Mouse (Mus musculus): ENCODE measurements around the gene Espnl. TPM values are rescaled to one million over a fixed set of nuclear protein-coding genes. Genes with fewer than 3 reads are reported as not detected.

Gene Espnl
- total and polyA plus RNA-seq, 3 experiments, result 7.0 to 11.2 (median 9.8) TPM

- no peak overlapping the region for H3K4me3 ChIP-seq (replicated peaks in 1 of 3; ENCODE audit: low read depth in 2 of 3, low read length in 2 of 3, poor library complexity in 1 of 3)
- dilution Hi-C loops (cut with MboI; ENCODE audit: extremely low pct_ligation_motif_present, extremely low pct_unique_long_range_greater_than_20kb, low sequenced_read_pairs) (no loop called here), in situ Hi-C loops (cut with MboI; ENCODE audit: low pct_ligation_motif_present, low pct_unique_long_range_greater_than_20kb, low sequenced_read_pairs) (no loop called here)
- H3K9ac ChIP-seq (ENCODE audit: insufficient read depth, low read depth), result no peak overlapping the region
- no peak for DNase-seq (ENCODE audit: extremely low read depth)
- H3K27me3 ChIP-seq (replicated peaks), result no peaks in the 10 kb centered on the region
- no peaks in the 10 kb centered on the region for H3K9me3 ChIP-seq (replicated peaks; ENCODE audit: low read length)
- TF ChIP-seq BHLHE40 (IDR thresholded peaks at IDR 0.05; ENCODE audit: low read depth, low read length), result no peak
- no peak for TF ChIP-seq USF1 (IDR thresholded peaks at IDR 0.05; ENCODE audit: low read depth, low read length)
- TF ChIP-seq POLR2AphosphoS2 (IDR thresholded peaks at IDR 0.05; ENCODE audit: low read depth, low read length), result no peak
- TF ChIP-seq ZMIZ1 (IDR thresholded peaks at IDR 0.05; ENCODE audit: low read depth, low read length), result no peak
- TF ChIP-seq ETS1 (conservative IDR thresholded peaks at IDR 0.05; ENCODE audit: low read depth, low read length), result no peak
- TF ChIP-seq E2F4 (IDR thresholded peaks at IDR 0.05; ENCODE audit: insufficient replicate concordance, low read depth, low read length), result no peak
- TF ChIP-seq UBTF (IDR thresholded peaks at IDR 0.05; ENCODE audit: low read depth, low read length), result no peak
- no peak overlapping the region for H3K27ac ChIP-seq (ENCODE audit: insufficient read depth, low read depth)
- H3K36me3 ChIP-seq (replicated peaks in 1 of 2; ENCODE audit: control insufficient read depth in 1 of 2, insufficient read depth in 1 of 2, low read length in 1 of 2), result peaks cover 35 to 83% of the 10 kb centered on the region in 2 experiments
- no peak overlapping the region for H3K4me2 ChIP-seq (ENCODE audit: insufficient read depth, low read depth, poor library complexity, severe bottlenecking)
- H3K4me1 ChIP-seq (ENCODE audit: control insufficient read depth in 1 of 2, insufficient read depth in 2 of 2), result no peaks in the 10 kb centered on the region
- no peaks in the 10 kb centered on the region for H3K79me2 ChIP-seq (replicated peaks; ENCODE audit: control insufficient read depth, extremely low read depth, insufficient read depth, poor library complexity, severe bottlenecking)
Observed at GRCm38 (mm10) chr1:91276581-91276980, 45.3 kb upstream of the Espnl start.

GRCm38 (mm10) chr1:91277480-91277879 is 44.4 kb upstream of the Espnl start:
- dilution Hi-C loops (cut with MboI; ENCODE audit: extremely low pct_ligation_motif_present, extremely low pct_unique_long_range_greater_than_20kb, low sequenced_read_pairs) (no loop called here), in situ Hi-C loops (cut with MboI; ENCODE audit: low pct_ligation_motif_present, low pct_unique_long_range_greater_than_20kb, low sequenced_read_pairs) (no loop called here)
- Histone ChIP-seq H3K36me3 (replicated peaks in 1 of 2; ENCODE audit: control insufficient read depth in 1 of 2, insufficient read depth in 1 of 2, low read length in 1 of 2) (peaks cover 35 to 82% of the 10 kb centered on the region in 2 experiments), H3K4me1 (ENCODE audit: control insufficient read depth in 1 of 2, insufficient read depth in 2 of 2) (no peaks in the 10 kb centered on the region), H3K9ac (ENCODE audit: insufficient read depth, low read depth) (no peak overlapping the region), H3K79me2 (replicated peaks; ENCODE audit: control insufficient read depth, extremely low read depth, insufficient read depth, poor library complexity, severe bottlenecking) (no peaks in the 10 kb centered on the region), H3K27me3 (replicated peaks) (no peaks in the 10 kb centered on the region), H3K9me3 (replicated peaks; ENCODE audit: low read length) (no peaks in the 10 kb centered on the region), H3K4me2 (ENCODE audit: insufficient read depth, low read depth, poor library complexity, severe bottlenecking) (no peak overlapping the region), H3K4me3 (replicated peaks in 1 of 3; ENCODE audit: low read depth in 2 of 3, low read length in 2 of 3, poor library complexity in 1 of 3) (no peak overlapping the region), H3K27ac (ENCODE audit: insufficient read depth, low read depth) (no peak overlapping the region)
- no peak for DNase-seq (ENCODE audit: extremely low read depth)
- no peak for TF ChIP-seq MAZ (IDR thresholded peaks at IDR 0.05; ENCODE audit: low read depth, low read length)
- no peak for TF ChIP-seq ZMIZ1 (IDR thresholded peaks at IDR 0.05; ENCODE audit: low read depth, low read length)
- no peak for TF ChIP-seq MAX (IDR thresholded peaks at IDR 0.05; ENCODE audit: low read length)
- TF ChIP-seq SIN3A (IDR thresholded peaks at IDR 0.05; ENCODE audit: low read length), result no peak
- no peak for TF ChIP-seq ELF1 (IDR thresholded peaks at IDR 0.05; ENCODE audit: low read depth, low read length)
- no peak for TF ChIP-seq ETS1 (conservative IDR thresholded peaks at IDR 0.05; ENCODE audit: low read depth, low read length)
- no peak for TF ChIP-seq MEF2A (IDR thresholded peaks at IDR 0.05; ENCODE audit: borderline replicate concordance, low read depth, low read length)
- no peak for TF ChIP-seq PAX5 (IDR thresholded peaks at IDR 0.05; ENCODE audit: low read length)
- TF ChIP-seq ZNF384 (IDR thresholded peaks at IDR 0.05; ENCODE audit: low read depth, low read length), result no peak
- TF ChIP-seq ZC3H11A (IDR thresholded peaks at IDR 0.05; ENCODE audit: low read depth, low read length), result no peak

Measured in CH12.LX (cell line).